Mouse (Mus musculus): ENCODE measurements around the gene Col4a4. TPM values are rescaled to one million over a fixed set of nuclear protein-coding genes. Genes with fewer than 3 reads are reported as not detected.

The Col4a4 gene
- polyA plus RNA-seq, 1 experiment from 2014 or later, result 0.31 TPM

DNA sequence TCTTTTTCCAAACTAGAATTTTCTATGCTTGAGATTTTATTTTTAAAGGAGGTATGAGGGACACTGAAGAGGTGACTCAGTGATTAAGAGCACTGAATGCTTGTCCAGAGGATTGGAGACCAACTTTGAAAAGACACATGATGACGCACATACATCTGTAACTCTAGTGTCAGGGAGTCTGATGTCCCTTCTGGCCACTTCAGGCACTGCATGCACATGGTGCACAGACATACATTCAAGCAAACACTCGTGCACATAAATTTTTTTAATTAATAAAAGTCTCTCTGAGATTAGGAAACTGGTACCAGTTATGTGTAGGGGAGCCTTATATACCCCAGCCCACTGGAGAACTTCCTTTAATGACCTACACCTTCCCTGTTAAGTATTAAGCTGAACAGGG lies 10.5 kb downstream of the Col4a4 start:
- H3K27ac ChIP-seq (replicated peaks), result no peak overlapping the region
- H3K4me2 ChIP-seq, result no peak overlapping the region
- no peaks in the 10 kb centered on the region for H3K9me3 ChIP-seq (replicated peaks)
- 85% methylated on average over 2 of the region's 2 CpGs for WGBS
- H3K36me3 ChIP-seq, result no peaks in the 10 kb centered on the region
- ATAC-seq (ENCODE audit: low FRiP score), result no peak
- no peaks in the 10 kb centered on the region for H3K4me1 ChIP-seq
- no peak overlapping the region for H3K9ac ChIP-seq (replicated peaks)
- no peaks in the 10 kb centered on the region for H3K27me3 ChIP-seq (replicated peaks)
- no peak overlapping the region for H3K4me3 ChIP-seq (replicated peaks)

DNA sequence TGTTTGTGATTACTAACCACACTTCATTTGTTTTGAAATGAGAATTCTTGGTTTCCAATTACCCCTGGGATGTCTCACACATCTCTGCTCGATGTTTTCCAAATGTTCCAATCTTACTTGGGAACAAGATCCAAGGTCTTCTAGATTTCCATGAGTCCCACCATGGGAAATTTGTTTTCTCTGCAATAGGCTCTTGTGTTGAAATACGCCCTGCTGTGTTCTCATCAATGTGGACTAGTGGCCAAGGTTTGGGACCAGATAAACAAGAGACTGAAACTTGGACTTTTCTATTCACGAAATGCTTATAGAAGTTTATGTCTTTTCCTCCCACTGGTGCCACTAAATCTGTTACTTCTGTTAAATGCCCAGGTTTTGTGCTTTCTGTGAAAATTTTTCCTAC lies 11.0 kb downstream of the Col4a4 start:
- 92% methylated on average over 3 of the region's 3 CpGs for WGBS
- Histone ChIP-seq H3K4me2 (no peak overlapping the region), H3K9me3 (replicated peaks) (no peaks in the 10 kb centered on the region), H3K27me3 (replicated peaks) (no peaks in the 10 kb centered on the region), H3K36me3 (no peaks in the 10 kb centered on the region), H3K4me1 (no peaks in the 10 kb centered on the region), H3K4me3 (replicated peaks) (no peak overlapping the region), H3K27ac (replicated peaks) (no peak overlapping the region), H3K9ac (replicated peaks) (no peak overlapping the region)
- no peak for ATAC-seq (ENCODE audit: low FRiP score)

DNA sequence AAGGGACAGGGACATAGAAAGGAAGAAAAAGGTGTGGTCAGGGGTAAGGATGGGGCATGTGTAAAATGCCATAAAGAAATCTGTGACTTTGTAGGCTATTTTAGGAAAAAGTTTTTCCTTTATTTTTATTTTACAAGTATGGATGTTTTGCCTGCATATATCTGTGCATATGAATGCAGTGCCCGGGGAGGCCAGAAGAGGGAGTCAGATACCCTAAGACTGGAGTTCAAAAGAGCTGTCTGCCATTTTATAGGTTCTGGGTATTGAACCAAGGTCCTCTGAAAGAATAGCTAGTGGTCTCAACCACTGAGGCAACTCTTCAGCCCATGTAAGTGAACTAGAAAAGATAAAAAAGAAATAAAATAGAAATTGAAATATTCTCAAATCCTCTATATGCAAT lies 14.9 kb downstream of the Col4a4 start:
- WGBS, result 83% methylated on average over 1 of the region's 1 CpGs
- Histone ChIP-seq H3K9me3 (replicated peaks) (no peaks in the 10 kb centered on the region), H3K27ac (replicated peaks) (no peak overlapping the region), H3K4me3 (replicated peaks) (no peak overlapping the region), H3K4me2 (no peak overlapping the region), H3K36me3 (no peaks in the 10 kb centered on the region), H3K27me3 (replicated peaks) (no peaks in the 10 kb centered on the region), H3K4me1 (no peaks in the 10 kb centered on the region), H3K9ac (replicated peaks) (no peak overlapping the region)
- ATAC-seq (ENCODE audit: low FRiP score), result no peak

DNA sequence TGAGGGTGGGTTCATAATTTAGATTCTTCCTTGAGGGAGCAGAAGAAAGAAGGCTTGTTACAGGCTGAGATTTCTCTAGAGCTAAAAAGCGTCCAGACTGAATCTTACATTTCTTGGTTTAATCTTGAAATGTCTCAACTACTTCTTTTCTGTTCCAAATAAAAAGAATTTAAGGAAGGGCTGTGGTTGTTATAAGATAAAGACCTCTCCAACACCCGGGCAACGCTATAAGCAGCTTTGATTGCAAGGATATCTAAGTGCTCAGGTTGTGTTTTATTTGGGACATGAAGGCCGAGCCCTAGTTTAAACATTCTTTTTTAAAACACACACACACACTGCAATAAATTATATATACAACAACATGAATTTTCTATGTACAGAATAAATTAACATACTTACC lies 17.2 kb downstream of the Col4a4 start:
- Histone ChIP-seq H3K27me3 (replicated peaks) (no peaks in the 10 kb centered on the region), H3K9me3 (replicated peaks) (no peaks in the 10 kb centered on the region), H3K4me1 (no peaks in the 10 kb centered on the region), H3K27ac (replicated peaks) (no peak overlapping the region), H3K4me3 (replicated peaks) (no peak overlapping the region), H3K36me3 (no peaks in the 10 kb centered on the region), H3K4me2 (no peak overlapping the region), H3K9ac (replicated peaks) (no peak overlapping the region)
- 92% methylated on average over 4 of the region's 4 CpGs for WGBS
- ATAC-seq (ENCODE audit: low FRiP score), result no peak

DNA sequence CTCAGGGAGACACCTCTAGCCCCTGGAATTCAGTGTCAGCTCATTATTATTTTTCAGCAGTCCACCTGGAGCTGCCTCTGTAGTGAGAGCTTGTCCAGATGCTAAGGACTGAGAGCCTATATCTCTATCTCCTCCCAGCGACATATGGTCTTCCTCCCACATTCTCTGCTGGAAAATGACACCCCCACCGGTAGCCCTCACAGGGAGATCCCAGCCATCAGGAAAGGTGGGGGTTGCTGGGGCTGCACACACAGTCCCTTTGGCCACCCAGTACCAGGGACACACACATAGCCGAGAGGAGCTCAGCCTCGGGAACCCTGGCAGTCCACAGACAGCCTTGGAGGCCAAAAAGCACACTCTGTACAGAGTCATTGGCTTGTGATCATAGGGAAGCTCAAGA lies 26.4 kb downstream of the Col4a4 start:
- H3K4me1 ChIP-seq, result no peaks in the 10 kb centered on the region
- ATAC-seq (ENCODE audit: low FRiP score), result no peak
- no peak overlapping the region for H3K4me2 ChIP-seq
- WGBS, result 79% methylated on average over 4 of the region's 4 CpGs
- no peak overlapping the region for H3K27ac ChIP-seq (replicated peaks)
- no peaks in the 10 kb centered on the region for H3K27me3 ChIP-seq (replicated peaks)
- no peaks in the 10 kb centered on the region for H3K9me3 ChIP-seq (replicated peaks)
- no peaks in the 10 kb centered on the region for H3K36me3 ChIP-seq
- no peak overlapping the region for H3K9ac ChIP-seq (replicated peaks)
- no peak overlapping the region for H3K4me3 ChIP-seq (replicated peaks)

DNA sequence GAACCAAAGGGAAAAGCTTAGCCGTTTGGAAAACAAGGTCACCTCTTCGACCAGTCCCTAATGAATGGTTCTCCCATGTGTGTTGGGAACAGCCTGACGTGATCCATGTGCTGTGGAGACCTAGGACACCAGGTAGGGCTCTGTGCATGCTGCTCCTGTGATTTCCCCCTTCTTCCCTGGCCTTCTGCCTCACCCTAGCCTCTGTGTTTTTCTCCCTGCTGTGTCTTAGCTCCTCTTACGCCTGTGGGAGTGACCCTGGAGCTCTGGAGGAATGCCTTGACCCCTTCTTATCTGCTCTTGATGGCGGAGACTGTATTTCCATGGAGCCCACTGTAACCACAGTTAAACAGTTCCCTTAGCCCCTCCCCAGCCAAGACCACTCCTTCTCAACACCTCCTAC lies 31.8 kb downstream of the Col4a4 start:
- WGBS, result 76% methylated on average over 5 of the region's 5 CpGs
- Histone ChIP-seq H3K9ac (replicated peaks) (no peak overlapping the region), H3K4me1 (no peaks in the 10 kb centered on the region), H3K27ac (replicated peaks) (no peak overlapping the region), H3K4me2 (no peak overlapping the region), H3K36me3 (no peaks in the 10 kb centered on the region), H3K4me3 (replicated peaks) (no peak overlapping the region), H3K9me3 (replicated peaks) (no peaks in the 10 kb centered on the region), H3K27me3 (replicated peaks) (no peaks in the 10 kb centered on the region)
- 0 out of 2 replicates have a peak, but pooled peaks have one; percentile 17 for ATAC-seq (ENCODE audit: low FRiP score)

DNA sequence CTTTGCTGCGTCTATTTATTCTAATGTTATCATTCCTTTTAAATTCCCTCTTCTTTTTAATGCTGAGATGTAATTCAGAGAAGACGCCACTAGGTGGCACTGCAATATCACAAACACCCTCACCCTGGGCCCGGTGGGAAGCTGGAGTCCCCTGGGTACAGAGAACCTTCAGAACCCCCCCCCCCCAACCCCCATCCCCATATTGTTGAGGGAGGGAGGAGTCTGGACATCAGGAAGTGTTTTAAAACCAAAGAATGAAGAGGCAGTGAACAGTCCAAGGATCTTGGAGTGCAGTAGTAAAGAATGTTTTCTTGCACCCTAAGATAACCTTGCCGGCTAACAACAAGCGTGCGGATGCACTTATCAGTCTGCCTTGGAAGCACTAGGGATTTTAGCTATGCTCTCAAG lies 32.2 kb downstream of the Col4a4 start:
- Histone ChIP-seq H3K4me1 (no peaks in the 10 kb centered on the region), H3K27me3 (replicated peaks) (no peaks in the 10 kb centered on the region), H3K27ac (replicated peaks) (no peak overlapping the region), H3K4me3 (replicated peaks) (no peak overlapping the region), H3K36me3 (no peaks in the 10 kb centered on the region), H3K9ac (replicated peaks) (no peak overlapping the region), H3K4me2 (no peak overlapping the region), H3K9me3 (replicated peaks) (no peaks in the 10 kb centered on the region)
- WGBS, result 43% methylated on average over 6 of the region's 6 CpGs
- peak; percentile 69; the same call in 1 of the 2 replicates for ATAC-seq (ENCODE audit: low FRiP score)

DNA sequence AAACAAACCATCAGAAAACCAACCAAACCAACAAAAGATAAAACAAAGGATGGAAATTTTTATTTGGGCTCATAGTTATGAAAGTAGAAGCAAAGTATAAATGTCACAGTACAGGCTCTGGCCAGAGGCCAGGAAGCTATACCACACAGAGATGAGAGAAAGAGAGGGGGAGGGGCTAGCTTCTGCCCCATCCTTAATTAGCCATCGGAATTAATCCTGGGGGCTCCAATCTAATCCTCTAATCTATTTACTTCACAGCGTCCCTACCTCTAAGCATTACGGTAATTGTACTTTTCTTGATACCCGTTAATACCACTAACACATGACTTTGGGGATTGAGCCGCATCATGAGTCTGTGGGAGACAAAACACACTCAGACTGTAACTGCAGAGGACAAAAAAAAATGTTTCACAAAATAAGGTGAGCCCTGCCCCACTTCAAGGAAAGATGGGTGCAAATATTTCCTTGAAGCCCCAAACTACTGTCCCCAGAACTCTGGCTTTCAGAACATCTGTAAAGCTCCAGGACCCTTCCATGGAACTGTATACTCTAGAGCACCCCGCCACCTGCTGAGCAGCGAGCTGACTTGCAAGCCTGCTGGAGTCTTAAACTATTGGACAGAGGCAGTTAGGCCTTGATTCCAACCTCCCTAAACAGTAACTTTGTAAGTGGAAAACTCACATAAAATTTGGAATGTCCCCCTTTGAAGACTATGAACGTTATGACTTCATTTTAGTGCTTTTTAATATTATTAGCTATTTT lies 41.3 kb downstream of the Col4a4 start:
- no peak overlapping the region for H3K27ac ChIP-seq (replicated peaks)
- no peaks in the 10 kb centered on the region for H3K27me3 ChIP-seq (replicated peaks)
- no peaks in the 10 kb centered on the region for H3K36me3 ChIP-seq
- H3K4me3 ChIP-seq (replicated peaks), result no peak overlapping the region
- no peaks in the 10 kb centered on the region for H3K9me3 ChIP-seq (replicated peaks)
- WGBS, result 62% methylated on average over 8 of the region's 8 CpGs
- H3K9ac ChIP-seq (replicated peaks), result no peak overlapping the region
- H3K4me1 ChIP-seq, result peaks cover 12% of the 10 kb centered on the region
- no peak overlapping the region for H3K4me2 ChIP-seq
- no peak; the same call in 1 of the 2 replicates for ATAC-seq (ENCODE audit: low FRiP score)

DNA sequence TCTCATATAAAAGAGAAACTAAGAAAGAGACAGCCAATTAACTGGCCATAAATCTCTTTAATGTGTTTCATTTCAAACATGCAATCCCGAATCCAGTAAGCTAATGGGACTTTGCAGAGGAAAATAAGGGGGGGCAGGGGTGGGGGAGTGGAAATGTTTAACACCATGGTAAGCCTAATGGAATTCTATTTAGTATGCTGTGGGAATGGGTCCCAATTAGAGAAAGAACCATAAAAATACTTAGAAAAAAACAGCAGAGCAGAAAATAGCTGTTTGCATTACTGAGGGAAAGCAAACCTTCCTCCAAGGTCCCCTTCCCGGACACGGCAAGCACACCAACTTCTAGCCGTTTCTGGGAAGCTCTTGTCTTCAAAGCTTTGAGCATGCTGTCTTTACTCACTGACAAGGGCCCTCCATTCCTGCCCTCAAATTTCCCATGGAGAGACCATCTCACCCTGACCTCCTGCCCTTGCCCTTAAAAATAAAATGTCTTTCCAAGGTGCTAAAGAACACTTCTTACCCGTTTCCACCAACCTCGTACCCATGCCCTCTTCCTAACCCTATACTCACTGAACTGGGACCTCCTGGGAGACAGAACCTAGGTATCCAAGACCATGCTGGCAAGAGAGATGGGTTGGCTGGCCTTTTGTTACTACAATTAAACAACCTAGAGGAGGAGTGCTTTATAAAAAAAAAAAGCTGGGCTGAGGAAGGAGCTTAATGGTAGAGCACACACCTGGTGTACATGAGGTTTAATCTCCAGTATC lies 42.0 kb downstream of the Col4a4 start:
- 34% methylated on average over 6 of the region's 6 CpGs for WGBS
- no peaks in the 10 kb centered on the region for H3K9me3 ChIP-seq (replicated peaks)
- H3K4me3 ChIP-seq (replicated peaks), result no peak overlapping the region
- no peaks in the 10 kb centered on the region for H3K36me3 ChIP-seq
- H3K4me1 ChIP-seq, result peaks cover 12% of the 10 kb centered on the region
- no peak overlapping the region for H3K9ac ChIP-seq (replicated peaks)
- no peaks in the 10 kb centered on the region for H3K27me3 ChIP-seq (replicated peaks)
- peak; percentile 88 for ATAC-seq (ENCODE audit: low FRiP score)
- no peak overlapping the region for H3K4me2 ChIP-seq
- H3K27ac ChIP-seq (replicated peaks), result peak overlapping the region; percentile 58

DNA sequence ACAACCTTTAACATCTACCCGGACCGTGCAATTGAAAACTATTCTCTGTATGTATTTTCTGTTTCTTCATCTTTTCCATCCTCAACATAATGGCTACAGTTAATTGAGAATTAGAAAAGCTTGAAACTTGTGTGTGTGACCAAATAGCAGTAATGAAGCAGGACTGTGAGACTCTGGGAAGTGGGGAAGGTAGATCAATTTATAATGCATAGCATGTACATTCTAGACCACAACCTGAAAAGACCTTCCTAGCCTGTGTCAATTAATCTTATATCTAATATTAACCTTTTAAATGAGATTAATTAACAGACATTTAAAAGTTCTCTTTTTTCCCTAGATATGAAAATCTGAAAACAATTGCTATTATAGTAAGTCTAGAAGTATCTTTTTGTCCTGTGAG lies 42.7 kb downstream of the Col4a4 start:
- H3K9me3 ChIP-seq (replicated peaks), result no peaks in the 10 kb centered on the region
- H3K36me3 ChIP-seq, result no peaks in the 10 kb centered on the region
- no peak for ATAC-seq (ENCODE audit: low FRiP score)
- H3K27ac ChIP-seq (replicated peaks), result no peak overlapping the region
- H3K4me3 ChIP-seq (replicated peaks), result no peak overlapping the region
- H3K4me2 ChIP-seq, result no peak overlapping the region
- 72% methylated on average over 2 of the region's 2 CpGs for WGBS
- peaks cover 12% of the 10 kb centered on the region for H3K4me1 ChIP-seq
- H3K27me3 ChIP-seq (replicated peaks), result no peaks in the 10 kb centered on the region
- no peak overlapping the region for H3K9ac ChIP-seq (replicated peaks)

DNA sequence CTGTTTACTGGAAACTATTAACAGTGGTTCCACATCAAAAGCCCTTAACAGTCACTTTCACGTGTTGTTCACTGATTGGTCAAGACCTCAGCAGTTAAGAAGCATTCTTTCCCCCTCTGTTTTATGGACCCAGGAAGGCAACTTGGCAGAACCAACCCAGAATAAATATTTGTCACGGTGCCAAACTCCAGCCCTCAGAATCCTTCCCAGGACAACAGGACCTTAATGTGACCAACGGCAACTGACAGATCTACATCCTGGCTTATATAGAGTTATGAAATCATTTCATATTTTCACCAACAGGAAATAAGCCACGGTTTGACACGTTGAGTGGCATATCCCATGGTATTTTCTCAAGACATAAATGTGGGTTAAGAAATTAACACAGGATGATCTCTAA lies 46.6 kb downstream of the Col4a4 start:
- H3K36me3 ChIP-seq, result no peaks in the 10 kb centered on the region
- H3K9ac ChIP-seq (replicated peaks), result no peak overlapping the region
- peaks cover 12% of the 10 kb centered on the region for H3K4me1 ChIP-seq
- H3K27ac ChIP-seq (replicated peaks), result no peak overlapping the region
- H3K4me3 ChIP-seq (replicated peaks), result no peak overlapping the region
- 82% methylated on average over 5 of the region's 5 CpGs for WGBS
- no peak overlapping the region for H3K4me2 ChIP-seq
- no peaks in the 10 kb centered on the region for H3K9me3 ChIP-seq (replicated peaks)
- H3K27me3 ChIP-seq (replicated peaks), result no peaks in the 10 kb centered on the region
- ATAC-seq (ENCODE audit: low FRiP score), result no peak

DNA sequence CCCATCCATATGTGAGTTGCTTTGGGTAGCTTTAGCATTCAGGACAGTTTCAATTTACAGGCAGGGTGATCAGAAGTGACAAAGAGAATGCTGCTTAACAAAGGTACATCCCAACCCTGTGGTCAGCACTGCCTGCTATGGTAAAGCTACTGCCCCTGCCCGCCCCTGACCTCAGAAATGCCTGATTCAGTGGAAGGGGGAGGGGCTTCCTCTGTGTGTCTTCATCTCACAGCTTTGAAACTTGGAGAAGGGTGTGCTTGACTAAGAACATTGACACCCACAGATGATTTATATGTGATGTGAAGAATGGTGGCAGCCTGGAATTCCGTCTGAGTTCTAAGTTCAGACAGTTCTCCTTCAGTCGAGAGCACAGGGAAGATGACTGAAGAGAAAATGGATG lies 48.8 kb downstream of the Col4a4 start:
- no peaks in the 10 kb centered on the region for H3K36me3 ChIP-seq
- H3K4me3 ChIP-seq (replicated peaks), result no peak overlapping the region
- H3K27ac ChIP-seq (replicated peaks), result no peak overlapping the region
- 45% methylated on average over 3 of the region's 3 CpGs for WGBS
- H3K9ac ChIP-seq (replicated peaks), result no peak overlapping the region
- H3K4me2 ChIP-seq, result no peak overlapping the region
- H3K27me3 ChIP-seq (replicated peaks), result no peaks in the 10 kb centered on the region
- no peaks in the 10 kb centered on the region for H3K9me3 ChIP-seq (replicated peaks)
- ATAC-seq (ENCODE audit: low FRiP score), result no peak
- H3K4me1 ChIP-seq, result no peaks in the 10 kb centered on the region
